Mouse (Mus musculus) midbrain, embryonic 14.5 days (tissue): ENCODE data around the gene Pdss2. TPM values are rescaled to one million over a fixed set of nuclear protein-coding genes. Genes with fewer than 3 reads are reported as not detected.

Experiments used
- ATAC-seq: fragments of 200-750 bp; cut with Nextera tagmentation; 2 replicates; pipeline ENCODE4 v1.8.0; 2017; ENCODE audit warnings: moderate number of reproducible peaks, moderate library complexity; ENCODE audit not compliant: low FRiP score, low TSS enrichment
- DNase-seq: peaks from one replicate; pipeline ENCODE4 v3.0.0-alpha.2; 2015
- H3K27ac ChIP-seq: fragments of 300-500 bp; sonication (generic); replicated peaks from 2 replicates; pipeline ENCODE4 v1.5.1; 2014; ENCODE audit warnings: mild to moderate bottlenecking, low read depth, low read length, moderate library complexity
- H3K27me3 ChIP-seq: fragments of 300-500 bp; sonication (generic); 2 replicates; pipeline ENCODE4 v1.6.1; 2014; ENCODE audit warnings: low read length, control low read depth, mixed read lengths; ENCODE audit not compliant: control insufficient read depth, insufficient read depth
- H3K36me3 ChIP-seq: fragments of 300-500 bp; sonication (generic); 2 replicates; pipeline ENCODE4 v1.6.1; 2014; ENCODE audit warnings: low read length, control low read depth; ENCODE audit not compliant: control insufficient read depth, insufficient read depth
- H3K4me1 ChIP-seq: fragments of 300-500 bp; sonication (generic); 2 replicates; pipeline ENCODE4 v1.6.1; 2014; ENCODE audit warnings: mild to moderate bottlenecking, antibody characterized with exemption, low read length, control low read depth; ENCODE audit not compliant: control insufficient read depth, insufficient read depth
- H3K4me2 ChIP-seq: fragments of 300-500 bp; sonication (generic); 2 replicates; pipeline ENCODE4 v1.6.1; 2014; ENCODE audit warnings: mild to moderate bottlenecking, low read length, moderate library complexity
- H3K4me3 ChIP-seq: fragments of 300-500 bp; sonication (generic); replicated peaks from 2 replicates; pipeline ENCODE4 v1.5.1; 2014; ENCODE audit warnings: low read depth, low read length
- H3K9ac ChIP-seq: fragments of 300-500 bp; sonication (generic); replicated peaks from 2 replicates; pipeline ENCODE4 v1.6.1; 2014; ENCODE audit warnings: mild to moderate bottlenecking, low read length, moderate library complexity
- H3K9me3 ChIP-seq: fragments of 300-500 bp; sonication (generic); 2 replicates; pipeline ENCODE4 v1.6.1; 2016; ENCODE audit warnings: low read length, control low read depth, mixed read lengths; ENCODE audit not compliant: control insufficient read depth
- WGBS: fragments of 180-500 bp; shearing (Covaris S2); extraction: QIAGEN DNeasy Blood & Tissue Kit; methylation state at CpG from one replicate; pipeline ENCODE4 v1.1.7; 2014; 5-methylcytosine and 5-hydroxymethylcytosine counted together
- polyA plus RNA-seq: library from polyadenylated mRNA; unstranded; fragments of >200 nt; fragmentation: Nextera tagmentation; extraction: Ambion mirVana; gene quantifications from 2 replicates; pipeline ENCODE4 v1.2.1, GENCODE M21; 2014

Gene Pdss2
- polyA plus RNA-seq, 1 experiment from 2014 or later = 19.0 TPM

- Histone ChIP-seq H3K4me2 (no peak overlapping the region), H3K36me3 (no peaks in the 10 kb centered on the region), H3K9me3 (no peaks in the 10 kb centered on the region; the same call in 1 of the 2 replicates), H3K9ac (no peak overlapping the region), H3K27ac (no peak overlapping the region), H3K27me3 (no peaks in the 10 kb centered on the region), H3K4me3 (no peak overlapping the region), H3K4me1 (peaks cover 5% of the 10 kb centered on the region)
- DNase-seq (no peak), ATAC-seq (no peak)
- WGBS = 90% methylated on average over 4 of the region's 4 CpGs
Measured at GRCm38 (mm10) chr10:43434326-43434725, 213.0 kb downstream of the Pdss2 start.

- no peaks in the 10 kb centered on the region for H3K36me3 ChIP-seq
- no peak overlapping the region for H3K9ac ChIP-seq
- no peaks in the 10 kb centered on the region for H3K27me3 ChIP-seq
- WGBS = 92% methylated on average over 3 of the region's 3 CpGs
- no peak overlapping the region for H3K27ac ChIP-seq
- no peak overlapping the region for H3K4me2 ChIP-seq
- ATAC-seq (no peak), DNase-seq (no peak)
- H3K9me3 ChIP-seq = no peaks in the 10 kb centered on the region
- peaks cover 15% of the 10 kb centered on the region for H3K4me1 ChIP-seq
- no peak overlapping the region for H3K4me3 ChIP-seq
Measured at GRCm38 (mm10) chr10:43435757-43436156, 214.5 kb downstream of the Pdss2 start.

- Histone ChIP-seq H3K27me3 (no peaks in the 10 kb centered on the region), H3K9ac (0 out of 2 replicates have a peak overlapping the region, but pooled peaks have one; percentile 6), H3K4me3 (no peak overlapping the region), H3K4me2 (peak overlapping the region; percentile 27), H3K9me3 (no peaks in the 10 kb centered on the region), H3K36me3 (no peaks in the 10 kb centered on the region), H3K4me1 (peaks cover 15% of the 10 kb centered on the region), H3K27ac (peak overlapping the region; percentile 88)
- DNase-seq = peak; percentile 86
- WGBS = 4% methylated on average over 7 of the region's 7 CpGs
- peak; percentile 63 for ATAC-seq
Measured at GRCm38 (mm10) chr10:43439492-43439941, 218.2 kb downstream of the Pdss2 start.

GRCm38 (mm10) chr10:43440050-43440449 lies 218.8 kb downstream of the Pdss2 start:
- Histone ChIP-seq H3K9ac (no peak overlapping the region), H3K9me3 (no peaks in the 10 kb centered on the region), H3K4me1 (peaks cover 15% of the 10 kb centered on the region), H3K27me3 (no peaks in the 10 kb centered on the region), H3K4me2 (peak overlapping the region; percentile 27), H3K36me3 (no peaks in the 10 kb centered on the region), H3K27ac (peak overlapping the region; percentile 88), H3K4me3 (no peak overlapping the region)
- WGBS = 17% methylated on average over 13 of the region's 13 CpGs
- DNase-seq = peak; percentile 73
- ATAC-seq = peak; percentile 41; the same call in 1 of the 2 replicates

GRCm38 (mm10) chr10:43440981-43441740 lies 219.9 kb downstream of the Pdss2 start:
- Histone ChIP-seq H3K9me3 (no peaks in the 10 kb centered on the region), H3K4me2 (no peak overlapping the region), H3K27me3 (no peaks in the 10 kb centered on the region), H3K4me3 (no peak overlapping the region), H3K36me3 (no peaks in the 10 kb centered on the region), H3K9ac (no peak overlapping the region), H3K27ac (peak overlapping the region; percentile 88), H3K4me1 (peaks cover 15% of the 10 kb centered on the region)
- DNase-seq (no peak), ATAC-seq (no peak)
- WGBS = 63% methylated on average over 15 of the region's 15 CpGs

GRCm38 (mm10) chr10:43448656-43449055 lies 227.4 kb downstream of the Pdss2 start:
- H3K27ac ChIP-seq = no peak overlapping the region
- 87% methylated on average over 3 of the region's 3 CpGs for WGBS
- no peaks in the 10 kb centered on the region for H3K36me3 ChIP-seq
- no peaks in the 10 kb centered on the region for H3K27me3 ChIP-seq
- H3K4me1 ChIP-seq = 0 out of 2 replicates have a peak, but pooled peaks cover 5% of the 10 kb centered on the region
- H3K4me3 ChIP-seq = no peak overlapping the region
- H3K4me2 ChIP-seq = no peak overlapping the region
- H3K9ac ChIP-seq = no peak overlapping the region
- ATAC-seq = no peak
- H3K9me3 ChIP-seq = no peaks in the 10 kb centered on the region
- DNase-seq = no peak

- 25% methylated on average over 16 of the region's 16 CpGs for WGBS
Measured at GRCm38 (mm10) chr10:43451848-43452662, 230.8 kb downstream of the Pdss2 start.

GRCm38 (mm10) chr10:43452663-43452996 lies 231.3 kb downstream of the Pdss2 start:
- no peak overlapping the region for H3K27ac ChIP-seq
- H3K4me3 ChIP-seq = no peak overlapping the region
- no peaks in the 10 kb centered on the region for H3K36me3 ChIP-seq
- H3K27me3 ChIP-seq = no peaks in the 10 kb centered on the region
- H3K9me3 ChIP-seq = no peaks in the 10 kb centered on the region
- 18% methylated on average over 5 of the region's 5 CpGs for WGBS
- H3K9ac ChIP-seq = no peak overlapping the region
- ATAC-seq (no peak), DNase-seq (no peak)
- peak overlapping the region; percentile 42 for H3K4me2 ChIP-seq
- H3K4me1 ChIP-seq = 0 out of 2 replicates have a peak, but pooled peaks cover 5% of the 10 kb centered on the region

More at GRCm38 (mm10) chr10:43451848-43452662, 230.8 kb downstream of the Pdss2 start:
- Histone ChIP-seq H3K36me3 (no peaks in the 10 kb centered on the region), H3K4me3 (no peak overlapping the region; the same call in 1 of the 2 replicates), H3K27ac (no peak overlapping the region), H3K4me1 (0 out of 2 replicates have a peak, but pooled peaks cover 5% of the 10 kb centered on the region), H3K27me3 (no peaks in the 10 kb centered on the region), H3K9ac (no peak overlapping the region), H3K4me2 (peak overlapping the region; percentile 42), H3K9me3 (no peaks in the 10 kb centered on the region)
- DNase-seq (peak; percentile 94), ATAC-seq (peak; percentile 88)
